Mouse (Mus musculus) adrenal gland (tissue): ENCODE measurements around the gene Nsl1.

Source experiments
- intact Hi-C: fragments of 180-260 bp; cut with DNase I; formaldehyde crosslinking; loops from one replicate; pipeline ENCODE4 v1.15.1; 2025

Gene Nsl1

DNA sequence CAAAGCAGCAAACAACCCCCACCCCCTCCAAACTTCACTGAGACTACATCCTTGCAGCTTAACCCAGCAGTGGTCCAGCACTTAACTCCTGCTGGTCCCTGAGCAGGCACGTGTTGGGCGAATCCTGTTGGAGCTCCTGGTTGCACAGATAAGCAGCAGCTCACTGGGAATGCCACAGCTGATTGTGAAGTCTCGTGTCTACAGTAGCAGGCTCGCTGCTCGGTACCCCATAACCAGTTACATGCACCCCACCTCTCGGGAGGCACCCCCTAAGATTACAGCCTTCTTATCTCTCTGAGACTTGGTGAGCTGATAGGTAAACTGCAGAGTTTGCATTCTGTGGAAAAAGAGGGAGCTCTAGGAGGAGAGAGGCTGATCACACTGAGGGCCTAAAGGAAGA, 26.5 kb downstream of the Nsl1 start:
- intact Hi-C loops, result loop anchor here (10.0 kb wide), 1 partner anchor 185 kb away; no protein-coding TSS in a partner anchor

DNA sequence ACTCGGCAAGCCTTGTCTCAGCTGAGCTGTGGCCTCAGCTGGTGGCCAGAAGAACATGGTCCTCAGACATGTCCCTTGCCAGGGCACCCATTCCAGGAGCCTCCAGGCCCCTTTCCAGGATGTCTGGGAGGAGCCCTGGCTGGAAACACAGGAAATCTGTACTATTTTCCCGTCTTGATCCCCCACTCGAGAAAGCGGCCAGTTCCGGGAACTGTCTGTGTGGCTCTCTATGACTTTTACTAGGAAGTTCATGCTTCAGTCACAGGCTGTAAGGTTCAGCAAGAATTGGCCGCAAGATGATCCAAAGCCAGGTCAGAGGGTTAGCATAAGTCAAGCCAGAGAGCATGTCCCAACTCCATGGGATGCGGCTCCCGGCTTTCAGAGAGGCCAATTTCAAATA, 29.2 kb downstream of the Nsl1 start:
- intact Hi-C loops, result no loop called here

DNA sequence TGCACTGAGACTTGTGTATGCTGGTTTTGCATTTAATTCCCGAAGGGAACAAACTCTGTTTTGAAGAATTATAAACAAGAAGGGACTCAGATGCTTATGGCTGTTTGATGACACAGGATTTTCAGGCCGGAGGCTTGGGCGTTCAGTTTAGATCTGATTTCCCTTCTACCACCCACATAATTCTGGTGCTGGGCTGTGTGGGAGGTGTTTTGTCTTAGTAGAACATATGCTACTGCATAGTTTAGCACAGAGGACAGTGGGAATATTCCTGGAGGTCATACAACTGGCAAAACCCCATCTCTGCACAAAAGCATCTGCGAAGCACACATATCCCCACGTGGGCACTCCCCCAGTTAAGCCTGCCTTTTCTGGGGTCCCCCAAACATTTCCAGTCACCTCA, 30.8 kb downstream of the Nsl1 start:
- intact Hi-C loops, result no loop called here

DNA sequence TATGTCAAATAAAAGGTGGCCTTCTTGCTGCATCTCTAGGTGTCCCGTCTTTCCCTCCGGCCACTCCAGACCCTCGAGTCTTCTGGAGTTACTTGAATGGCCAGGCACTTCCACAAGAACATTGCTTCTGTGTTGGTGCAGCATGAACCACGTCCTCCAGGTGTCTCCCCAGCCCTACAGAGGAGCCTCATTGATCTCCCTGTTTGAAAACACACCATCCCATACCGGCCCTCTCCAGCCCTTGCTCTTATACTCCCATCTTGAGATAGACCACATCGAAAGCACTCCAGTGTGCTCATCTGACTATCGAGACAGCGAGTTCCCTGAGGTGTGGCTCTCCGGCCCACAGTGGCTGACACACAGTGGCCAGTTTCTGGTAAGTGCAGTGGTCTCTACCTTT, 32.2 kb downstream of the Nsl1 start:
- intact Hi-C loops, result no loop called here

DNA sequence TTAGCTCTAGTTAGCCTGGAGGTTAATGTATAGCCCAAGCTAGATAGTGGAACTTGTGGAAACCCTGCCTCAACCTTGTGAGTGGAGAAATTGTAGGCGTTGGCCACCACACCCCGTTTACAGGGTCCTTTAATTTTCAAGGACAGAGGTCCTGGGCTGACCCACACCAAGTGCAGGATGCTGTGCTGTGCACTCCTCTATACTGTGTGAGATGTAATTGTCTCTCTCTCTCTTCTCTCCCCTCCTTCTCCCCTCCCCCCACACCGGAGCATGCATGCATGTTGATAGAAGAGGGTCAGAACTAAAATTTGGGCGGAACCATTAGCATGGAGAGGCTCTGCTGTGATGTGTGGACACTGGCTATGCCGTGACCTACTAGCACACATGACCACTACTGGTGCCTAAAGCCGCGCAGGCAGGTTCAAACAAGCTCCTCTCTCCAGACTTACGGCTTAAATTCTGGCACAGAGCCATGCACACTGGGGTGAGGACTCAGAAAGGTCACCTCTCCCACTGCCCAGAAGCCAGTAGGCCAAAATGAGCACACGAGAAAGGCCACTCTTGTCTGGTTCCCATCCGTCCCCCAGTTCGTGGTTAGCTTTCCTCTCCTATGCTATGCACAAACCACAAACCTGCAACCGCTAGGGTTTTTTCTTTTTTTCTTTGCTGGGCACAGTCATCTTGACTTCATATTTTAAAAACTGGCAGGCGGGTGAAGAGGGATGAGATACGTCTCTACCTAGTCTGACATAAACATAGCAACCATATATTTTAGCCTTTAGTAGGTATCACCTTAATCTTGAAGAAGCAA, 34.3 kb downstream of the Nsl1 start:
- intact Hi-C loops, result no loop called here

DNA sequence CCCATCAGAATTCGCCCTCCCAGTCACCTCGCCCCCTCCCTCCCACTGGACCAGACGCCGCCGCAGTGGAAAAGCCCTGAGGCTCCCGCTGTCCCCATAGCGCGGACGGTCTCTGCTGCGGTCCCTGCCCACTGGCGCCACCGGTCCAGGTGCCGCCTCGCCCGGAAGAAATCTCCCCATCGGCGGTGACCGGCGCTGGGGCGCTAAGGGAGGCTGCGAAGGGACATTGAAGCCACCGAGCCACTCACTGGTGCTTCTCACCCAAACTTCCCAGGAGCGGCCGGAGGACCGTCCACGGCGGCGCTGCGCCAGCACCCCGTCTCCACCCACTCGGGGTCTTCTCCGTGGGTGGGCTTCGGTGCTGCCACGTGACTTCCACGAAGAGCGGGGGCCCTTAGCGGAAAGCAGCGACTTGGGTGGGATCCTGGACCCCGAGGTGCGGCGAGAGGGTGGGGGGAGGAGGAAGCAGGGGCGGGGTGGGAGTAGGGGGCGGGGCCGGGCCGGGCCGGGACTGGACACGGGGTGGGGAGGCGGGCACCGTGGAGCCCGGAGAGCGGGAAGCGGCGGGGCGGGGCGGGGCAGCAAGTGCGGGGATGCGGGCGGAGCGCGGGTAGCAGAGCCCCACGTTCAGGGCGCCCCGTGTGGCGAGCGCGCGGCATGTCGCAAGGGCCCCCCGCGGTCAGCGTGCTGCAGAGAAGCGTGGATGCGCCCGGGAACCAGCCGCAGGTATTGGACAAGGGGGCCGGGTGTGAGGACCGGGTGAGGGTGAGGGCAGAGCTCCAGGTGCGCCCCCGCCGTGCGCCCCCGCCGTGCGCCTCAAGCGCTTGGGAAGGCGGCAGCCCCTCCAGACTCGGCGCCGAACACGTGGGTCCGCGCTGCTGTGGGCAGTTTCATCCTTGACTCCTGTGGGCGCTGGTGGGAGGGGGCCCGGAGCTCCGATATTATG, 35.3 kb downstream of the Nsl1 start, which contains the start of gene Batf3:
Gene Batf3, plus strand, starts transcription at position 46 of the 946 bp plus-strand sequence.
- intact Hi-C loops, result no loop called here

DNA sequence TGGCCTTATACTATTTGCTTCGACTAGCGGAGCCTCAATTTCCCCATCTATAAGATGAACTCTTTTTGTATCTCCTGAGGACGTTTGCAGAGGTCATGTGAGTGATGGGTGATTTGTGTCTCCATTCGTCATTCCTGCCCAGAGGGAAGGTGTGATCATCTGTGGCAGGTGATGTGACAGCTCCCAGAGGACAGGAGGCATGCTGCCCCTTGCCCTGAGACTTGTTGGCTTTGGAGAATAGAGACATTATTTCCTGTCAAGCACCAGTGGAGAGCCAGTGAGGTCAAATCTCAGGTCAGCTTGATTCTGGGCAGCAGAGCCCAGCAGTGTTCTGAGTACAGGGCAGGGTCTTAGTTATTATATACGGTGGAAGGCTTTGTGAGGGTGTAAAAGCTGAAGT, 36.3 kb downstream of the Nsl1 start:
- intact Hi-C loops, result no loop called here

DNA sequence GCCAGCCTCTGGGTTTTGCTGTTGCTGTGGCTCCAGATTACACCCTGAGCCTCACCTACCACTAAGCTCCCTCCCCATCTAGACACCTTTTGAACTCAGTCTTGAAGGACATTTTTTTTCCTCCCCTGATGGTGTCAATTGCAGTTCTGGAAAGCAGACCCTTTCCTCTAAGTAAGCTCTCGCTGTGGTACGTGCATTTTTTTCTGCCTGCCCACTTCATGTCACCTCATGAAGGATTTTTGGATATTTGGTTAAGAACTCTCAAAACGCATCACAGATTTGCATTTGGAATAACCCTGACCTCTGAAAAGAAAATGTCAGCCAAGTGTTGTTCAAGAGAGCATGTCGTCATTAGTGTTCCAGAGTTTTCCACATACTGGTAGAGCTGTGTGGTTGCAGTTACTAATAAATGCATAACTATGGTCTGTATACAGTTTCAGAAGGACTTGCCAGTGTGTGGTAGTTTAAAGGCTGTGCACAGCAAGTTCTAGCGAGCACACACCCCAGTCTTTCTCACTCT, 37.0 kb downstream of the Nsl1 start:
- intact Hi-C loops, result no loop called here

DNA sequence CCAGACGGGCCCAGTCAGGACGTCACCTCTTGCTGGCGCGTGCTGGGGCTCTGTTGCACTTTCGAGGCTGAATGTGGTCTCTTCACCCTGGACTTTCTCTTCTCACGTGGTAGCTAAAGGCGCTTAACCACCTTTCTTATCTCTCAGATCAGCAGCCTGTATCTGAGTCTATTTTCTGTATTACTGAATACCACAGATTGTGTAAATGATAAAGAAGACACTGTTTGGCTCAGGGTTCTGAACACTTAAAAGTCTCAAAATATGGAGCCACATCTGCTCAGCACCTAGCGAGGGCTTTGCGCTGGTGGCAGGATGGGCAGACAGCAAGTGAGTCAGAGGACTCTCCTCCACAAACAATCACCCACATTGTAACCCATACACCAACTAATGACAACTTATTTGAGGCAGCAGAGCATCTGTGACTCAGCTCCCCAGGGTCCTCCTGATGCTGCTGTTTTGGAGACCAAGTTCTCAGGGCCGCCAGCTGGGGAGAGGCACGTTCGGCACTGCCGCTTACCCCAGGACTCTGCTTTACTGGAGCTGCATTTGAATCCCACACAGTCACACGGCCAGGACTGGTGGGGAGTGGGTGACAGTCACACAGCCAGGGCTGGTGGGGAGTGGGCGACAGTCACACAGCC, 40.0 kb downstream of the Nsl1 start:
- intact Hi-C loops, result no loop called here

DNA sequence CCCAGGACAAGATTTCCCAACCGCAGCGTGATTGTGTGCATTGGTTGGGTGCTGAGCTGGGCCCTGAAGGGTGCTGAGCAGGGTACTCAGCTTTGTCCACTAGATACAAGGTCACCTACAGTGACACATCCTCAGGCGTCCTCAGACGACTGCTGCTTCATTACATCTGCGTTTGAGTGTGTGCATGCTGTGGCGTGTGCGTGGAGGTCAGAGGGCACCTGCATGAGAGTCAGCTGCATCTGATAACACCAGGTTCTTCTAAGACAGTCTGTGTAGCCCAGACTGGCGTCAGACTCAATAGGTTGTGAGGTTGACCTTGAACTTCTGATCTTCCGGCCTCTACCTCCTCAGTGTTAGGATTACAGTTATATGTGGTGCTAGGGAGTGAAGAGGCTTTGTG, 42.4 kb downstream of the Nsl1 start:
- intact Hi-C loops, result no loop called here

DNA sequence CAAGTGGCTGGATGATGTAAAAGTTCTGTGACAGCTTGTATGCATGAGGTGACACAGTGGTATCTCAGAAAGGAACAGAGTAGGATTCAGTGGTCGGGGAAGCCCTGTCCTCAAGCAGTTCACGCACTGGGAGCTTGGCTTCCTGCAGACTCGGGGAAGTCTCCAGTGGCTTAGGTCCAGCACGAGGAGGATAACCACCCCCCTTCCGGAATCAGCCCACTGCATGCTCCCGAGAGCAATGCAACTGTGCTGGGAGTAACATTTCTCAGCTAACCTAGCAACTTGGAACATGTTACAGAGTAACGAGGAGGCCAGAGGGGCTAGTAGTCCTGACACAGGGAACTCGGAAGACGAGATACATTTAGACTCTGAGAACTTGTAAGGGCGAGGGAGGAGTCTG, 44.5 kb downstream of the Nsl1 start:
- intact Hi-C loops, result no loop called here

DNA sequence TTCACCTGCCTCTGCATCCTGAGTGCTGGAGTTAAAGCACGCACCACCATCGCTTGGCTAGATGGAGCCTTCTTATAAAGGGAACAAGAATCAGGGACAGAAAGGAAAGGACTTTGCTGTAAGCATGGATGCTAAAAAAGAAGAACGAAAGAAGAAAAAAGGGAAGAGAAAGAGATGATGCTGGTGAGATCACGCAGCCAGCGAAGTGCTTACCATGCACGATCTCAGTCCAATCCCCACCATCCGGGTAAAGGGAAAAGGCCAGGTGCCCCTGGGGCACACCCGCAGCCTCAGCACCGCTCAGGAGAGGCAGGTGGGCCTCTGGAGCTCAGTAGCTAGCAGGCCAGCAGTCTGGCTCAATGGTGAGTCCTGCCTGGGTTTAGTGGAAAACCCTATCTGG, 47.1 kb downstream of the Nsl1 start:
- intact Hi-C loops, result no loop called here

DNA sequence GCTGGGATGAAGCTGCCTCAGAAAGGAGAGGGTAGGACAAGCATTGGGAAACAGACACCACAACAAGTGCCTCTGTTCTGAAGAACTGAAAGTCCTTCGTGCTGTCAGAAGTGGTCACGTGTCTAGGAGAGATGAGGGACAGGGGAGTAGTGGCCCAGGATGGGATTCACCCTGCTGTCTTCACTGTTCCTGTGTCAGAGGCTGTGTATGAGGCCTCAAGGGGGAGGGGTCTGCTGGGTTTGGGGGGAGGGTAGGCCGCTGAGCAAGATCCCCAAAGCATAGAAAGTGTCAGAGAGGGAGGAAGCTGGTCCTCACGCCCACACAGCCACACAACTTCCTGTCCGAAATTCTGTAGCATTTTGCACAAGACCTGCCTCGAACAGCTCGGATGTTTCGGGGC, 48.3 kb downstream of the Nsl1 start:
- intact Hi-C loops, result no loop called here

DNA sequence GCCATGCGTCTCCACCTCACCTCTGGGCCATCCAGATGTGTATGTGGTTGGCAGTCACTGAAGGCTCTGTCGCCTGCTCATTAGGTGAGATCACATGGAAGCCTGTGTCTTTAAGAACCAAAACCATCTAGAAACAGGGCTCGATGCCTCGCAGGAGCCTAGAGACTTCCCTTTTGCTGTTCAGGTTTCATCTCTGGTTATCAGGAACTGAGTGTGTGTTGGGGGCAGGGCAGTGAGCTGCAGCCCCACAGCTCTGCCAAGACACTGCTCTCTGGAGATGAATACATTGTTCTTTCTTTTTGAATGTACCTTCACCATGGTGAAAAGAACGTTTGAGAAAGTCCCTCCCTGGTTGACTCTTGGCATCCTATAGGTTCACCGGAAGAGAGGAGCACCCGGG, 52.1 kb downstream of the Nsl1 start:
- intact Hi-C loops, result no loop called here

DNA sequence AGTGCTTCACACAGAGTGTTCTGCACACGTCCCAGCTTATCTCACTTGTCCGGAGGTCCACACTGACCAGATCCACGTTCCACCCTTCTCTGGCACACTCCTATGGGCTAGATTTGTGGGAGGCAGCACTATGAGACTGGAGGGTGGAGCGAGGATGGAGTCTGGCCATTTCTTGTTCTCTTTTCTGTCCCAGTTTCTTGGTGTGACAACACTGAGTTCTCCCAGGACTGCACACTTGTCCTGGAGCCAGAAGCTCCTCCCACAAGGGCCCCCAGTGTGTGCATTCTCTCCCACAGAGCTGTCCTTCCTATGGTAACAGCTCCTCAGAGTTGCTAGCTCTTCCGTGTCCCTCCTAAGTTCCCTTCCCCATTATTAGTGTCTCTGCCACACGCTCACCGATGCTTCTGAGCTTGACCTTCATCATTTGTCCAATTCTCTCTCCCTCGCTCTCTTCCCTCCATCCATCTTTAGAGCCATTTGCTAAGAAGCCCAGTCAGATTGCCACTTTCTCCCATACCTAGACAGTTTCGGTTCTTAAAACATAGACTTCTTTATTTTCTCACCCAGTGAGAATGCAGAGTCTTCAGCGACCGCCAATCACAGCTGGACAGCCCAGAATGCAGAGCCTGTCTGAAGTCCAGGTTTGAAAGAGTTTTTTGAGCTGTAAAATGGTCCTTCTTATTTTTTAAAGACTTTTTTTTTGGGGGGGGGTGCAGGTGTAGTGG, 52.9 kb downstream of the Nsl1 start:
- intact Hi-C loops, result no loop called here

DNA sequence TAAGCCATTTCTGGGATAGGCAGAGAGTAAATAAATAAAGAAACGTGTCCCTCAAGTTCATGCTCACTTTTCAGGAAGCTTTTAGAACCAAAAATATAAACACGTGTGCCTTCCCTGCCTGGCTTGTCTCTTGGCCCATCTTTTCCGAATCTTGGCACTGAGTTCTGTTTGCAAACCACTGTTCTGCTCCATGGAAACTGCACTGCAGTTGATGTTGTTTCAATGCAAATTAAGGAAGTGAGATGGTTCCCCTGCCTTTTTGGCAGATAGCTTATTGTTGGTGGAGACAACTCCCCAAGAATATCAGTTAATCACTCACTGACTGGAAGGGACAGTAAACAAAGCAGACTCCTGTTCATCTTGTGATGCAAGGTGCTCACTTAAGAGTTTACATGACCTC, 59.9 kb downstream of the Nsl1 start:
- intact Hi-C loops, result no loop called here

DNA sequence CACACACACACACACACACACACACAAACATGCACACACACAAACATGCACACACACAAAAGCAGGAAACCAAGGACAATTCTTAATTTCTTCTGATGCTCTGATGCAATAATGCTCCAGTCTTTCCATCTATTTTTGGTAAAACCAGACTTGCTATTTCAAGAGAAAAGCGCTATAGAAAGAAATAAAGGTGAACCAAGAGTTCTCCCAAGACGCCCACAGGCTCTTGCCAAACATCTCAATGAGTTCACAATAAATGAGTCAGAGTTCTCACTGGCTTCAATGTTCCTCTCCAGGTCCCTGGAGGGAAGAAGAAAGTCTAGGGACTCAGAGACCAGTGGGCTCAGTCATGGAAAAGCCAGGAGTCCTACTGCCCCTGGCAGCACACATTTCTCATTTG, 60.9 kb downstream of the Nsl1 start:
- intact Hi-C loops, result no loop called here

DNA sequence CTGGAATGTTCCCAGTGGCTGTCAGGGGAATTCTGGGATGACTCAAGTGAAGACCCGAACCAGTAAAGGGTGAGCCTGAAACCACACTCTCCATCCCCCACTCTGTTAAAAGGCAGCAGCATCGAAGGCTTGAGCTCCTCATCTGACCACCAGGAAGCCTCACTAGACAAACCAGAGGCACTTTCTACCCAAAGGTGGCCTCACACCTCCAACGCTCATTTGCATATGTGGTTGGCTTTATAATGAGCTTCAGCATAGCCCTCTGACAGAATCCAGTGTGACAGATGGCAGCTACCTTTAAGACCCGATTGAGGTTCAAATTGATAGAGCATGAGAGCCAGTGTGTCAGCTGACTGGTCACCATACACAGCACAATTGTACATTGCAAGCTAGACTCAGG, 61.5 kb downstream of the Nsl1 start:
- intact Hi-C loops, result no loop called here

DNA sequence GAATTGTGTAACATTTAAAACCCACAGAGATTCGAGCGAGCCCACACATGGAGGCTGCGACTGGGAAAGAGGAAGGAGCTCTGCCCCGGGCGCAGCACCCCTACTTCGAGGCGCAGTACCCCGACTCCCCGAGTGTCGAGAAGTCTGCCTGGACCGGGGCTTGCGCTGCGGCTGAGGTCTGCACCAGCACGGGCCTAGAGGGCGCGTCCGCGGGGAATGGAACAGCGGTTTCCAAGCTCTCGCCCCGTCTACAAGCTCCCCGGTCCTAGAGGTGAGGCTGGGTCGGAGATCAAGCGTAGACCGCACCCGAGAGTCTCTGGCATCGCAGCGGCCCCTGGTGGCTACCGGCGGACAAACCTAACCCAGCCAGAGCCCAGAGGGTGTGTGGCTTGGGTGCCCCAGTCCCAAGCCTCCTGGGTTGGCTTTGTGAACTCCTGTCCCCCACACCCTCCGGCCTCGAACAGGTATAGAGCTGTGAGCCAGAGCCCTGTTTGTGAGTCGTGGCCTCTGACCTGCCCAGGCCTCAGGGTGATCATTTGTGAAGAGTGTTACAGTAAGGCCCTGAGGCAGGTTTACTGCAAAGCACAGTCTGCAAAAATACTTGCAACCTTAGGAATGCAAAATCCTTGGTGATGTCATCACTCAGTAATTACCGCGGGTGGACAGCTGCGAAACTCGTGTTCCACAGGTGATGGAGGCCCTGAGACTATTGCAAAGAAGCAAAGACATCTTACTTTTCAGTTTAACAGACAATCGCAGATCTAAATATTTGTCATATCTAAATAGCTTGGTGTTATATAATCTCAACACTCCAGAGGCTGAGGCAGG, 63.2 kb downstream of the Nsl1 start:
- intact Hi-C loops, result no loop called here

DNA sequence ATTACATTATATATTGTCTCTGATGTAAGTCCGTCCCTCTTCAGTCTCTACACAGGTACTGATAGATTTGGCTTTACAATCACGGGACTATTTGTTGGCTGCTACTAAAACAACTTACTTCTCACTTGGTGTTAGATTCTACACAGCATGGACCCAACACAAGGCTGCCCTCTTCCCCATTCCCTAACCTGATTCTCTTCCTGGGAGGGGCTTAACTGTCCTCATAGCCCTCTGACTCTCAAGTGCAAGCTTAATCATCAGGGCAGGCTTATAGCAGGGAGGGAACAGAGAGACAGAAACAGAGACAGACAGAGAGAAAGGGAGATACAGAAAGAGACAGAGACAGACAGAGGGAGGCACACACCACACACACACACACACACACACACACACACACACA, 68.9 kb downstream of the Nsl1 start:
- intact Hi-C loops, result no loop called here
